Mouse (Mus musculus) CH12.LX (cell line): ENCODE measurements around the gene Derl2.

Source experiments
- CHD2 ChIP-seq: IDR thresholded peaks from 2 replicates; pipeline ENCODE4 v1.6.1; 2011; ENCODE audit warnings: low read length, improper control_type of control experiment
- CTCF ChIP-seq, 2 experiments: IDR thresholded peaks in 1 of 2; conservative IDR thresholded peaks in 1 of 2; 2 replicates each; pipeline ENCODE4 v1.5.1; 2011 to 2012; ENCODE audit warnings: low read depth in 2 of 2, low read length in 2 of 2, improper control_type of control experiment in 1 of 2, inconsistent platforms in 1 of 2, mild to moderate bottlenecking in 1 of 2, moderate library complexity in 1 of 2
- POLR2A ChIP-seq: IDR thresholded peaks from 2 replicates; pipeline ENCODE4 v1.6.1; 2011; ENCODE audit warnings: low read depth, mild to moderate bottlenecking, improper control_type of control experiment, low read length

GRCm38 (mm10) chr11:70977293-70977692, 42.3 kb downstream of the Derl2 start:
- no peak for TF ChIP-seq POLR2A
- TF ChIP-seq CTCF (conservative IDR thresholded peaks at IDR 0.05 in 1 of 2, IDR thresholded peaks at IDR 0.05 in 1 of 2; ENCODE audit: low read depth in 2 of 2, low read length in 2 of 2) = no peak
- TF ChIP-seq CHD2 = no peak
